Mouse (Mus musculus) retina, postnatal 7 days (tissue): ENCODE measurements around the gene Arhgap44.
A peak's percentile ranks its signal among the peaks of the same experiment; 100 is the strongest.

Experiments
- DNase-seq: peaks from one replicate; pipeline ENCODE4 v3.0.0-alpha.2; 2012; ENCODE audit warnings: low read depth, low spot score

Arhgap44 gene

GRCm38 (mm10) chr11:65162767-65163120, at the start of gene Arhgap44:
Gene Arhgap44 (minus strand): TSS chr11:65162961.
- peak; percentile 48 for DNase-seq

DNA sequence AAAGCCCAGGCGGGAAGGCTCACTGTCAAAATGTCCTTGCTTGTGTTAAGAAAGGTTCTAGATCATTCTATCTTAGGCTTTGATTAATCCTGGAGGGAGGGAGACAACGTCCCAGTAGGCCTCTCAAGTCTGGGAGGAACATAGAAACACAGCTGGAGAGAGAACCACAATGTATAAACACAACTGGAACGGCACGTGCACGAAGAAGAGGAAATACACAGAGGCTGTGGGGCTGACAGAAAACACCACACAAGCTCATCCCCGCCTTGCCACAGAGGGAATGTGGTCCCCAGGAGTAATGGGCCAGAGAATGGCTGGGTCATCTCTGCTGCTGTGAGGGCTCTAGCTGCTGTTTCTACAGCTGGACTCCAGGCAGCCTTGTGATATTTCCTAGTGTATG, 48.9 kb upstream of the Arhgap44 start:
- no peak for DNase-seq

DNA sequence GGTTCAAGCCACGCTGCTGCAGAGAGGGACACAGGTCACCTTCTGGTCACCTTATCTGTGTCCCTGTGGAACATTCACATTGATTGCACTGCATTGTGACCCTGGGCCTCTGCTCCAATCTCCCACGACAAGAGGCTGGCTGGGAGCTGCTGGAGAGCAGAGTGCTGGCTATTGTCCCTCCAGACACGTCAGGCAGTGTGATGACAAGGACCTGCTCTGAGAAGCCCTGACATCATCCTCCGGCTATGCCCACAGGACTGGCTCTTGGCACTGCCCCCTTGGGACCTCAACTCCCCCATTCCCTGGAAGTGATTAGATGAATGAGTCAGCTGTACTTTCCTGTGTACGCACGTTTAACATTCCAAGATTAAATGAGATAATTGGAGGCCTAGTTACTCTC, 46.7 kb upstream of the Arhgap44 start:
- no peak for DNase-seq

DNA sequence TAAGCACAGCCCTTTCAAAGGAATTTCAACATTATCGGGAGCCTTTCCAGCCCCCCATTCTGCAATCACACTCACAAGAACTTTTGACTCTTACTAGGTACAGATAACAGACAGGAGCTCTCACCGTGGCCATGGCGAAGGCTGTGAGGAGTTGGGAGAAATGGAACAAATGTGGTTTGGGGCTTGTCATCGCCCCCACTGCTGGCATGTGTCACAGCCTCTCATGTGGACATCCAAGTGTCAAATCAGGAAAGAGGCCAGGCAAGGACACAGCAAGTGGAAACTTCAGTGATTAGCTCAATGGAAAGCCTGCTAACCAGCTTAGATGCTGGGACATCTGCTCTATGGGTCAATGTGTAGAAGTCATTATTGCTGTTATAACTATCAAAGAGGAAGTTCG, 42.5 kb upstream of the Arhgap44 start:
- no peak for DNase-seq

GRCm38 (mm10) chr11:65204651-65205050, 41.9 kb upstream of the Arhgap44 start:
- no peak for DNase-seq

- DNase-seq = no peak
Observed at GRCm38 (mm10) chr11:65203020-65203419, 40.3 kb upstream of the Arhgap44 start.

DNA sequence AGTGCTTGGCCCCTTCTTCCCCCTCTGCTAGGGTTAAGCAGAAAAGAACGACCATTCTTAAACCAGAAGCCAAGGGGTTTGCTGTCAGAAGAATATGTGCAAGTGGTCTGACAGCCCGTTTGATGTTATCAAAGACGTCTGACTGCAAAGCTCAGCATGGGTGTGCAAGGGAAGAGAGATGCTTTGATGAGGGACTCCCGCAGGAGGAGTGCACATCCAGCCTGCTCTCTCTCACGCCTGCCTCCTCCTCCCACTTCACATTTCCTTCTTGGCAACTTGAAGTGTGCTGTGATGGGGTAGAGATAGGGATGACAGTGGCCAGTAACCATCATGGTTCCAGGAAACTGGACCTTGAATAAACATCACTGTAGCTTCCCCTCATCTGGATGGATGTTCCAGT, 39.5 kb upstream of the Arhgap44 start:
- no peak for DNase-seq

DNA sequence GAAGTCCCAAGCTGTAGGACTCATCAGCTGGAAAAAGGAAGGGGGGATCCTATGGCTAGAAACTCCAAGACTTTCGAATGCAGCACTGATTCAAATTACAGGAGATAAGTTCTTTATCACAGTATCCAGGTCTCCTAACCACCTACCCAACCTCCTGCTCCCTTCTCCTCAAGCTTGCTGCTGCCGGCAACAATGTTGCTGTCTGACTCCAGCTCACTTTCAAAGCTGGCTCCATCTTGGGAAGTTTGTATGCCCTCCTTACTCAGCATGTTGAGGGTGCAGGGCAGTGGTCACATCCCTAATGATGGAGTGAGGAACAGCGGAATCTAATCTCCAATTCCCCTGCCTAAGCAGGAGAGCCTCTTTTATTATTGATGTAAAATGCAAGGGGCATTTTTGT, 35.3 kb upstream of the Arhgap44 start:
- no peak for DNase-seq

- peak; percentile 65 for DNase-seq
Observed at GRCm38 (mm10) chr11:65197280-65197679, 34.5 kb upstream of the Arhgap44 start.

GRCm38 (mm10) chr11:65186974-65187373, 24.2 kb upstream of the Arhgap44 start:
- no peak for DNase-seq

GRCm38 (mm10) chr11:65185114-65185513, 22.4 kb upstream of the Arhgap44 start:
- DNase-seq = no peak

DNA sequence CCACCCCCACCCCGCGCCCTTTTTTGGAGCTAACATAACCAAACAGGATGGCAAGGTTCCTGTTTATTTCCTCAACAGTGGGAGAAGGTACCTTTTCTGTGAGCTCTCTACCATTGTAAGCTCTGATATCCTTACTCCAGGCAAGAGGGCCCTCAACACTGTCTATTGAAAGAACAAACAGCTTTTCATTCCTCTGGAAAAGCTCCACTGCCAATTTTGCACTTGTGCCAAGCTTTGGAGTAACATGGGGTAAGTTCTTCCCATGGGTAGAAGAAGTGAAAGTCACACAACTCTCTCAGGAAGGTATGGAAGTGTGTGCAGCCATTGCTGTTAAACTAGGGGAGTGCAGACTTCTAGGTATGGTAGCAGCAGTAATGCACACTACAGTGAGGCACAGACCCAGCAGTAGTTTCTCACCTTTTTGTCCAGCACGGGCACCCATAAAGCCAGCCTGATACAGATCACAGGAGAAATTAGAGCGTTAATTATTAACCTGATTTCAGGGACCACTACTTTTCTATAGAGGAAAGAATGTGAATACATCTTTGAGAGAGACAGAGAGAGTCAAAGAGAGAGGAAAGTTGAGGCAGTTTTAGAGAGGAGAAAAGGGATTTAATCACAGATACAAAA, 7.5 kb upstream of the Arhgap44 start:
- DNase-seq = no peak

GRCm38 (mm10) chr11:65161881-65162766, 637 bp downstream of the Arhgap44 start:
- DNase-seq = peak; percentile 4

GRCm38 (mm10) chr11:65160991-65161880, 1.5 kb downstream of the Arhgap44 start:
- DNase-seq = no peak

- DNase-seq = no peak
Observed at GRCm38 (mm10) chr11:65159791-65160190, 3.0 kb downstream of the Arhgap44 start, which contains the start of gene 1700086D15Rik. Gene 1700086D15Rik (minus strand): TSS chr11:65159891.

- no peak for DNase-seq
Observed at GRCm38 (mm10) chr11:65158658-65158990, 4.1 kb downstream of the Arhgap44 start.

GRCm38 (mm10) chr11:65157966-65158657, 4.6 kb downstream of the Arhgap44 start:
- no peak for DNase-seq

DNA sequence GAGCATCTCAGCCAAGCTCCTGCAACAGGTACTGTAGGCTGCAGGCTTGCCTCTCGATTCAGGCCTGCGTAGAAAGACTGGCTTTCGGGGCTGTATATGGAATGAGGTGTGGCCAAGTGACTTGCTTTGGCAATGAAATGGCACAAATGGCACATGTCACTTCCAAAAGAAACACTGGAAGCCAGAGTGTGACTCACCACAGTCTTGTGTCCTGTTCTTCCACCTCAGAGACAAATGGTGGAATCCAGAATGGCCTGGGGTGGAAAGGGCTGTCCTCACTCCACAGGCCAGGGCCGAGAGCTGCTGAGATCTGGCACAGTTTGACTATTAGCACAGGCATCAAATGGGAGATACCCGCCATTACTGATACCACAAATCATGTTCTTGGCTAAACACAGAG, 9.8 kb downstream of the Arhgap44 start:
- no peak for DNase-seq

- no peak for DNase-seq
Observed at GRCm38 (mm10) chr11:65148441-65148840, 14.3 kb downstream of the Arhgap44 start.

GRCm38 (mm10) chr11:65142838-65143417, 19.8 kb downstream of the Arhgap44 start:
- DNase-seq = no peak

GRCm38 (mm10) chr11:65139030-65139429, 23.7 kb downstream of the Arhgap44 start:
- DNase-seq = no peak
